Mouse (Mus musculus): ENCODE results near the gene Tubg1. TPM values are rescaled to one million over a fixed set of nuclear protein-coding genes. Genes with fewer than 3 reads are reported as not detected.

Gene Tubg1
- polyA plus RNA-seq (2012; rRNA removed): 21.5 and 24.7 TPM in 2 replicates

DNA sequence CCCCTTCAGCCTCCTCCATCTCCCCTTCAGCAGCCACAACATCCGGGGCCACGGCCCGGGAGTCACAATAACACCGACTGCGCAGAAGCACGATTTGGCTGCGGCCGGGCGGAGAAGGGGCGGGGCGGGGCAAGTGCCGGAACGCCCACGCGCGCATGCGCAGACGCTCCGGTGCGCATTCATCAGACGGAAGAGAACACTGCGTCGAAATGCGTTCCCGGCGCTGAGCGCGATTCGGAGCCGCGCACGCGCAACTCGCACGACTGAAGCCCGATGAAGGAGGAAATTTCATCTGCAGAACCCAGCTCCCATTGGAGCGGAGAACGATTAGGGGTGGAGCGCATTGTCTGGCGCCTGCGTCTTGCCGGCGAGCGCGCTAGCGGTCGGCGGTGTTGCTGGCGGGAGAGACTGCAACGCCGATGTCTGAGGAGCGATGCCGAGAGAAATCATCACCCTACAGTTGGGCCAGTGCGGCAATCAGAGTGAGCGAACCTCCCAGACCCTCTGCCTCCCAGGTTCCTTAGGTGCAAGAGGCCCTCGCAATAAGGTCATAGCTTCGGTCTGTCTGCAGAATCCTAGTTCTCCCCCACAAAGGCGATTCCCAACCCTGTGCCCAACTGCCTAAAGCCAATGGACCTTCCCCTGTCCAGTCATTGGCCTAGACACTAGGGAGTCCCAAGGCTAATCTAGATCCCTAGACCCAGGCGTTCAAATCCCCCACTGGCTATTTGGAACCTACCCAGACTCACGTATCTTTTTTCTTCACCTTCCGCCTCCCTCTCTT lies at the start of gene Tubg1, which contains the start of gene Retreg3:
Gene Tubg1 (plus strand): TSS at position 178 of the 784 bp plus-strand sequence.
Gene Retreg3 (minus strand): TSS at position 133 of the 784 bp plus-strand sequence.
- peak; percentile 95 to 99 for DNase-seq (ENCODE audit: extremely low spot score in 1 of 2, low spot score in 1 of 2)

DNA sequence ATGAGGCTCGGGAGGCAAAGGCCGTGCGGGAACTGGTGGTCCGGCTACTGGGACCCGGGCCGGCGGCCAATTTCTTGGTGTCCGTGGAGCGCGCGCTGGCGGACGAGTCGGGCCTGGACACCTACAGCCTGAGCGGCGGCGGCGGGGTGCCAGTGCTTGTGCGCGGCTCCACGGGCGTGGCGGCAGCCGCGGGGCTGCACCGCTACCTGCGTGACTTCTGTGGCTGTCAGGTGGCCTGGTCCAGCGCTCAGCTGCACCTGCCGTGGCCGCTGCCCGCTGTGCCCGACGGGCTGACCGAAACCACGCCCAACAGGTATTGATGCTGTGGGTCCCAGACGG lies 49.6 kb upstream of the Tubg1 start:
- no peak for DNase-seq (ENCODE audit: extremely low spot score in 1 of 2, low spot score in 1 of 2)

DNA sequence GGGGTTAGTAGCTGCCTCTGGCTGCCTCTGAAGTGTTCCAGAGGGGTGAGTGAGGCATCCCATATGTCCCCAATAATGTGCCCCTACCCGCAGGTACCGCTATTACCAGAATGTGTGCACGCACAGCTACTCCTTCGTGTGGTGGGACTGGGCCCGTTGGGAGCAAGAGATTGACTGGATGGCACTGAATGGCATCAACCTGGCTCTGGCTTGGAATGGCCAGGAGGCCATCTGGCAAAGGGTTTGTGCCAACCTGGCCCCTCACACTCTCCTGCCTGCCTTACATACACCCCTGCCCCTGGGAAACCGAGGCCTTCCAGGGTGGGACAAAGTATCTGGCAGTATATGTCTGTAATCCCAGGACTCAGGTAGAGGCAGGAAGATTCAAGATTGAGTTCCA lies 48.8 kb upstream of the Tubg1 start:
- DNase-seq (ENCODE audit: extremely low spot score in 1 of 2, low spot score in 1 of 2): no peak

DNA sequence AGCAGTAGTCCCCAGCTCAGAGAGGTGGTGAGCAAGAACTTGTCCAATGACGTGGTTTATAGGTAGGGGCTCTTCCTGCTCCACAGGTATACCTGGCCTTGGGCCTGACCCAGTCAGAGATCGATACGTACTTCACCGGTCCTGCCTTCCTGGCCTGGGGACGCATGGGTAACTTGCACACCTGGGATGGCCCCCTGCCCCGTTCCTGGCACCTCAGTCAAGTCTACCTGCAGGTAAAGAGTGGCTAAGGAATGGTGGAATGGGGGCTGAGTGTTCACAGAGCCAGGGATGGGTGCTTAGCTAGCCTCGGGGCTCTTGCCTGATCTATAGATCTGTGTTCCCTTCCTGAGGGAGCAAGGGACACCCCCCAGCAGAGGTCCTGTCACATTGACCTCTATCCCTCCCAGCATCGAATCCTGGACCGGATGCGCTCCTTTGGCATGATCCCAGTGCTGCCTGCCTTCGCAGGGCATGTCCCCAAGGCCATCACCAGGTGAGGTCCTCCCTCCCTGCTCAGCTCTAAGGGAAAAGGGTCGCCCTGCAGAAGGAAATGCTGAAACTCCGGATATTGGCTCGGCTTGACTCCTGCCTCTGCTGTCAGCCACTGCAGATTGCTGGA lies 47.8 kb upstream of the Tubg1 start:
- no peak for DNase-seq (ENCODE audit: extremely low spot score in 1 of 2, low spot score in 1 of 2)

DNA sequence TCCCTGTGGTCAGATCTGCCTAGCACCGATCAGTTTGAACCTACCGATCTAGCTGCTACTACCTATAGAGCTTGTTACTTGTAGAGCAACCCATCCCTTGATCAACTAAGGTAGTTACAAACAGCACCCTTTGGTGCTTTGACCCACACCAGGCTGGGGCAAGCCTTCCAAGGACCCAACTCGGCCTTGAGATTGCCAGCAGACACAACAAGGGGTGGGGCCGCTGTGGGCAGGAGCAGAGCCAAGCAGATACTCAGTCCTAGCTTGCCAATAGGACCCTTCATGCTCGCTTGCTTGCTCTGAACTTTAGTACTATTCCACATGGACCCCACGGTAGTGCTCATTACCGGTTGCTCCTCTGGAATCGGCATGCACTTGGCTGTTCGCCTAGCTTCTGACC lies 41.6 kb upstream of the Tubg1 start, which contains the start of gene Hsd17b1:
Gene Hsd17b1 (plus strand): TSS at position 291 of the 400 bp plus-strand sequence.
- DNase-seq (ENCODE audit: extremely low spot score in 1 of 2, low spot score in 1 of 2): no peak

DNA sequence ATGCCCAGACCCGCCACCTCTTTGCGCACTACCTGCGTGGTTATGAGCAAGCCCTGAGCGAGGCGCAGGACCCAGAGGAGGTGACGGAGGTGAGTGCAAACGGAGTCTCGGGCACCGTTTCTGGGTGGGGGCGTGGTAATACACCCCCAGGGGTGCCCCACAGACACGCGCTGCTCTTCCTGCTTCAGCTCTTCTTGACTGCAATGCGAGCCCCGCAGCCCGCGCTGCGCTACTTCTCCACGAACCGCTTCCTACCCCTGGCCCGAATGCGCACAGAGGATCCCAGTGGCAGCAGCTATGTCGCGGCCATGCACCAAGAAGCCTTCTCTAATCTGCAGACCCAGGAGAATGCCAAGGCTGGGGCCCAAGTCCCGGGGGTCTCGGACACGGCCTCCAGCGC lies 40.0 kb upstream of the Tubg1 start:
- no peak for DNase-seq (ENCODE audit: extremely low spot score in 1 of 2, low spot score in 1 of 2)

DNA sequence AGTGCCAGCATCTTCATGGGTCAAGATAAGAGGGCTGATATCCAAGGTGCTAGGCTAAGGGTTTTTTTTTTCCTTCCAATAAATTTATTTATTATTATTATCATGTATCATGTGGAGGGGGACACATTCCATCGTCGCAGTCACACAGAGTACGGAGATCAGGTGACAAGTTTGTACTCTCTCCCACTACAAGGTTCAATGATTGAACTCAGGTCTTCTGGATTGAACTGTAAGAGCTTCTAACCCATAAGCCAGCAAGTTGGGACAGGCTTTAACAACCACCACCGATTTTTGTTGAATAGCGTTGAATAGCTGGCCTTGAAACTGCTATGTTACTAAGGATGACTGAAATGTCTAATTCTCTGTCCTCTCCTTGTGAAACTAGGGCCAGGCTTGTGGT lies 39.3 kb upstream of the Tubg1 start:
- no peak for DNase-seq (ENCODE audit: extremely low spot score in 1 of 2, low spot score in 1 of 2)

DNA sequence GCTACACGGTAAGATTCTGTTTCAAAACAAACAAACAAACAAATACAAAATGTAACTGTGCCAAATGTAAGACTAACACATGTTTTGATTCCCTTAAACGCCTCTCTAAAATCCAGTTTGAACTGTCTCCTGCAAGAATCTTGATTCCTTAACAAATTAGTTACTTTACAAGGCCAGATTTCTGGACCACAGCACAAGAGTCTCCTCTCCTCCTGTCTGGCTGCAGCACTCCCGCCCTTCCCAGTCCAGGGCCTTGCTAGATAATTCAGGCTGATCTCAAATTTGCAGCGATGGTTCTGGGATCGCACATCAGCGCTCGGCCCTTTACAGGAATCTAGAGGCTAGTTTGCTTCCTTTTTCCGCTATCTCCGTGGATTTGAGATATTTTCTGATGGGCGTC lies 38.1 kb upstream of the Tubg1 start:
- DNase-seq (ENCODE audit: extremely low spot score in 1 of 2, low spot score in 1 of 2): no peak

DNA sequence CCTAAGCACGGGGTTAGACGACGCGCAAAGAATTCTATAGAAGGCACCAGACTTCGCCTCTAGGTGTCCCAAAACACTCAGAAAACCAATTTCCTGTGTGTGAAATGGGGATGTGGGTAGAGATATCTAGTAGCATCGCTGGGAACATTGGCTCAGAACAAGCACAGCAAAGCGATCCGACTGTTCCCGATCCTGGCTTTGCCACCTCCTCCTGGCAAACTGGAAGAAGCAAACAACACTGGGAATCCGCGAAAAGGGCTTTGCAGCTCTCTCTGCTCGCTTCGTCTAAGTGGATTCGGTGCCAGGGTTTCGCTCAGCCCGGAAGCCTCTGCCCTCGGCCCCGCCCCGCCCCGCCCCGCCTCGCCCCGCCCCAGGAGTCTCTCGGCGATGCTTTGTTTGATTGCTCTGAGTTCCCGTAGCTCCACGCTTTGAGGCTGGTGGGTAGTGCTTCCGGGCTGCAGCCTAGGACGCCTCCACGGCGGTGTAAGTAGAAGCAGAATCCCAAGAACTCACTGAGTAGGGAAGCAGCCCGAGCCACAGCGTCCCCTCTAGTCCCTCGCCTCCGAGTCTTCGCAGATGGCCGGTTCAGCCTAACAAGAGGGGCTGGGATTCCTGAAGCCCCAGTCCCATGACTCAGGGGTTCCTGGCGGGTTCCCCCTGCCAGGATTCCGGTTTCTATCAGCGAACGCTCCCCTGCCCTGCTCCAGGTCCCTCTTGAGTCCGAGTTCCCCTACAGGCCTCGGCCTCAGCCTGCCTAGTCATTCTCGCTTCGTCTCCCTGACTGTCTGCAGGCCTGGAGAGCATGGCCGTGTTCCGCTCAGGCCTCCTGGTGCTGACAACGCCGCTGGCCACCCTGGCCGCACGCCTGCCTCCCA lies 37.3 kb upstream of the Tubg1 start, which contains the start of gene Coasy:
Gene Coasy (plus strand): TSS at position 358 of the 875 bp plus-strand sequence.
- DNase-seq (ENCODE audit: extremely low spot score in 1 of 2, low spot score in 1 of 2): peak; percentile 84 to 93

DNA sequence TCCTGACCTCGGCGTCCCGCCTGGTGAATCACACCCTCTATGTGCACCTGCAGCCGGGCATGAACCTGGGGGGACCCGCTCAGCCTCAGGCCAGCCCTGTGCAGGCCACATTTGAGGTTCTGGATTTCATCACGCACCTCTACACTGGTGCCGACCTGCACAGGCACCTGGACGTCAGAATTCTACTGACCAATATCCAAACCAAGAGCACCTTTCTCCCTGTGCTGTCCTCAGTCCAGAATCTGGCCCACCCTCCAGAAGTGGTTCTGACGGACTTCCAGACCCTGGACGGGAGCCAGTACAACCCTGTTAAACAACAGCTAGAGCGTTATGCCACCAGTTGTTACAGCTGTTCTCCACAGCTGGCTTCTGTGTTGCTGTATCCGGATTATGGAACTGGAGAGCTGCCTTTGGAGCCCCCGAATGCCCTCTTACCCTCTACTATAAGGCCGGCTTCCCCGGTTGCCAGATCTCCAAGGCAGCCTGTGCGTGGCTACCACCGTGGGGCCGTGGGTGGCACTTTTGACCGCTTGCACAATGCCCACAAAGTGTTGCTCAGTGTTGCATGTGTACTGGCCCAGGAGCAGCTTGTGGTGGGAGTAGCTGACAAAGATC lies 36.5 kb upstream of the Tubg1 start:
- DNase-seq (ENCODE audit: extremely low spot score in 1 of 2, low spot score in 1 of 2): no peak

DNA sequence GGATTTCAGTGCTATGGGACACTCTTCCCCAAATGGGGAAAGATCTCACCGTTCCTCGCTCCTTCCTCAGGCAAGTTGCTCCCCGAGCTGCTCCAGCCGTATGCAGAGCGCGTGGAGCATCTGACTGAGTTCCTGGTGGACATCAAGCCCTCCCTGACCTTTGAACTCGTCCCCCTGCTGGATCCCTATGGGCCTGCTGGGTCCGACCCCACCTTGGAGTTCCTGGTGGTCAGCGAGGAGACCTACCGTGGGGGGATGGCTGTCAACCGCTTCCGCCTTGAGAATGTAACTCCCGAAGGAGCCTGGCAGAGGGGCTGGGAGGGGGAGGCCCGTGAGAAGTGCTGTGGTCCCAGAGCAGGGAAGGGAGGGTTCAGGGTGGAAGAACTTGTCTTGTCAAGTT lies 35.5 kb upstream of the Tubg1 start:
- DNase-seq (ENCODE audit: extremely low spot score in 1 of 2, low spot score in 1 of 2): no peak

DNA sequence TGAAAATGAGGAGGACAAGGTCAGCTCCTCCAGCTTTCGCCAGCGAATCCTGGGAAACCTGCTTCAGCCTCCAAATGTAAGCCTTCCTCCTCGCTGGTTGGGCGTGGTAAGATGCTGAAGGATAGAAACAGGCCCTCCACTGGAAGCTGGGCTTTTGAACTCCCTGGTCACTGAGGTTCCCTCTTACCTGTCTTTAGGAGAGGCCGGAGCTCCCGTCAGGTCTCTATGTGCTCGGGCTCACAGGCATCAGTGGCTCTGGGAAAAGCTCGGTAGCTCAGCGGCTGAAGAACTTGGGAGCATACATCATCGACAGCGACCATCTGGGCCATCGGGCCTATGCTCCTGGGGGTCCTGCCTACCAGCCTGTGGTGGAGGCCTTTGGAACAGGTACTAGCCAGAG lies 34.9 kb upstream of the Tubg1 start:
- DNase-seq (ENCODE audit: extremely low spot score in 1 of 2, low spot score in 1 of 2): no peak

DNA sequence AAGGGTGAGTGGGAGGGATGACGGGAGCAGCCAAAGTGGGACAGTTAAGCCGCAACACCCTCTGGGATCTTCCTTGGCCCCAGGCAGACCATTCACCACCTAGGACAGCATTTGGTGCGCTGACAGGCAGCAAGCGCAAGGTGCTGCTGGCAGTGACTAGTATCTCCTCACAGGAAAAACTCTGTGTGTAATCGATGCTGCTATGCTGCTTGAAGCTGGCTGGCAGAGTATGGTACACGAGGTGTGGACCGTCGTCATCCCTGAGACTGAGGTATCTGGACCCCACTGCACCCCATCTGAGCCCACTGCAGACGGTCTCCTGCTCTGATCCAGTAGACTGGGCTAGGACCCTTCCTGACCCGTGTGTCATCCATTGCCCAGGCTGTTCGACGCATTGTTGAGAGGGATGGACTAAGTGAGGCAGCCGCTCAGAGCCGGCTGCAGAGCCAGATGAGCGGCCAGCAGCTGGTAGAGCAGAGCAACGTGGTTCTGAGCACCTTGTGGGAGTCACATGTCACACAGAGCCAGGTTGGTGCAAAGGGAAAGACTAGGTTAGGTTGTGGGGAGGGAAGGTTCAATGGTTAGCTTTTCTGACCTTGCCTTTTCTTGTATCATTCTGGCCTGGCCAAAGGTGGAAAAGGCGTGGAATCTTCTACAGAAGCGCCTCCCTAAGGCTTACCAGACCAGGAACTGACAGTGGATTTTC lies 34.0 kb upstream of the Tubg1 start:
- DNase-seq (ENCODE audit: extremely low spot score in 1 of 2, low spot score in 1 of 2): no peak

DNA sequence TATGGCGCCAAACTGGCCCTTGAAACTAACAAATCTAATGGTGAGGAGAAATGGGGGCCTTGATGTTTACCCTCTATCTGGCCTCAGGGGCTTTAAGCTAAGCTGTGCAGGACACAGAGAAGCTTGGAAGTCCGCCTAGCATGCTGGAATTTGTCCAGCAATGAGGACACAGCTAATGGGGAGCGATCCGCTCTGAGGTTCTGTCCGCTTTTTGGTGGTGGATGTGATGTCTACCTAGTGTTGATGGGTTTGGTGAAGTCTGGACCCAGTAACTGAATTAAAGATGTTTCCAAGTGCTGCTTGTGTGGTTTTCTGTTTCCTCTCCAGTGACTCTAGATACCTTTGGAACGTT lies 33.4 kb upstream of the Tubg1 start:
- no peak for DNase-seq (ENCODE audit: extremely low spot score in 1 of 2, low spot score in 1 of 2)

DNA sequence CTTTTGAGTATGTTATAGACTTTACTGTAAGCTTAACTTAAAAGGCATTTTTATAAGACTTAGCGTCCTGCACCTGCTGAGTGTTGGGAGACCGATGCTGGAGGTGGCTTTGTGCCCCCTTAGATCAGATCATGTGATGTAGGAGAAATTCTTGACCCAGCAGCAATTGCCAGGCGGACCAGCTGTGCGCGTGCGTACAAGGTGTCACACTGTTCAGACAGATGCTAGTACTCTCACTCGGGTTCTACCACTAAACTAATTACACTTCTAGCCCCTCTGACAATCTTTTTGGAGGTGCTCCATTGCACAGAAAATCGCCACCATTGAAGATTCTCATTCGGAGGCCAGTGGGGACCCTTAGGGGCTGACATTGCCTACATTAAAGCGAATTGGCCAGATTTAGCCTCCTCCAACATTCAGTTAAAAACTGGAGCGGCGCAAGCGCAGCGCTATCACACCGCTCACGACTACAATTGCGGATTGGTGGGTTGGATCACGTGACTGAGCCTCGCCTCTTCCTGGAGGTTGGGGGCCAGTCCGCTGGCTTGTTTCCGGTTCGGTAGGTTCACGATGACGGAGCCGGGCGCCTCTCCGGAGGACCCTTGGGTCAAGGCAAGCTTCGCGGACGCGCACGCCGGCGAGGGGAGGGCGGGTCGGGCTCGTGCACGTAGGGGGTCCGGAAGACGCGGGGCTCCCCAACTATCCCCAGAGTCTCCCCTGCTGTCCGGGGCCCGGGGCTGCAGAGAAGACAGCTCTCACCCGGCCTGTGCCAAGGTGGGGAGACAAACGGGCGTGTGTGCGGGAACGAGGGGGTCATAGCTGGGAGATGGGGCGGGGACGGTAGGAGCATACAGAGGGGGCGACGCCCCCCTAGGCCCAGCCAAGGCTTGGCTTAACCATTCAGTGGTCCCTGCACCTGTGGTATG lies 32.7 kb upstream of the Tubg1 start, which contains the start of gene Mlx:
Gene Mlx (plus strand): TSS at position 522 of the 926 bp plus-strand sequence.
- peak; percentile 87 to 97 for DNase-seq (ENCODE audit: extremely low spot score in 1 of 2, low spot score in 1 of 2)

DNA sequence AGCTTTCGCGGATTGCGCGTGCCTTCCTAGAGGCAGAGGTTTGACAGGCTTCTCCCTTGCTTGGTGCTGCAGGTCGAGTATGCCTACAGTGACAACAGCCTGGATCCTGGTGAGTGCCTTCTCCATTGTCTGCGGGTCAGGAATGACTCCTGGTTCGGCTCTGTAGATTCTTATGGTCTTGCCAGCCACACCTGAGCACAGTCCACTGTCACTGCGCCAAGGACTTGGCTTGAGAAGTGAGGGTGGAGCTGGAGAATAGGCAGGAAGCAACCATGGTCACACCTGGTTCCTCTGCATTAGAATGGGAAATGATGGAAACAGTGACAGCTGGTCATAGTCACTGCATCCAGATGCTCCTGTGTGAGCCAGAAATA lies 32.1 kb upstream of the Tubg1 start:
- DNase-seq (ENCODE audit: extremely low spot score in 1 of 2, low spot score in 1 of 2): no peak

DNA sequence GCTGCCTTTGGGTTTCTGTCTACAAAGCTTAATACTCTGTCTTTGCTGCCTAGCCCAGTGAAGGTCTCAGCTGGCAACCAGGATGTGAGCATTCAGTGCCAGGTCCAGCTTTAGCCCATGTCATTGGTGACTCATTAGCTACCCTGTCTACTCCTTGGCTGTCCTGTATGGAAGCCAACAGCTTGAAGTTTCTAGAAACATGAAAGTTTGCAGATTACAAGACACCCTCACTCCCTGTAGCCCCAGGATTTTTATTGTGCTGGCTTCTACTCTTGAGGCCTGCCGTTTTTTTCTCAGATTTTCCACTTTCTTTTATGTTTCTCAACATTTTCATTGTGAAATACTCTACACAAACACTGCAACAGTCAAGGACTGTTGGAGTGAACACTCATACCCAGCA lies 29.8 kb upstream of the Tubg1 start:
- no peak for DNase-seq (ENCODE audit: extremely low spot score in 1 of 2, low spot score in 1 of 2)

DNA sequence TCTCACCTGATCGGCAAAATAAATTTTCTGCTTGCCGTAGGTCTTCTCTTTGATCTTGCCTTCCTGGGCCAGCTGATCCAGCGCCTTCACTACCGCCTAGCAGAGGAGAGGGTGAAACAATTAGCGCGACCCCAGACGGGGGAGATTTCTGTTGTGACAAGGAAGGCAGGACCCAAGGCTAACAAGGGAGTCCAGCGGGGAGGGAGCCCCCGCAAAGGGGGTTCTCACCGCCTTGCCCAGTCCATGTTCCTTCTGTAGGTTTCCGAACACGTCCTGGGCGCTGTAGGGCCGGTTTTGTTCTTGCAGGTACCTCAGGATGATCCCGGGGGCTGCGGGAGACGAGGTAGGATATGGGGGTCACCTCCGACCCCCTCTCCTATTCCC lies 24.8 kb upstream of the Tubg1 start:
- DNase-seq (ENCODE audit: extremely low spot score in 1 of 2, low spot score in 1 of 2): no peak

All from frontal cortex, adult 2 months (tissue).